Mouse (Mus musculus) liver, embryonic 14.5 days (tissue): ENCODE results near the gene Scn8a. TPM values are rescaled to one million over a fixed set of nuclear protein-coding genes. Genes with fewer than 3 reads are reported as not detected.

Source experiments
- ATAC-seq: fragments of 200-750 bp; cut with Nextera tagmentation; 2 replicates; pipeline ENCODE4 v1.8.0; 2017; ENCODE audit warnings: moderate number of reproducible peaks, mild to moderate bottlenecking, moderate library complexity; ENCODE audit not compliant: insufficient read depth
- DNase-seq, 3 experiments: peaks; one replicate each; pipeline ENCODE4 v3.0.0-alpha.2; 2012 to 2013; ENCODE audit warnings: low read depth in 3 of 3, low spot score in 3 of 3
- H3K27ac ChIP-seq: fragments of 300-500 bp; sonication (generic); 2 replicates; pipeline ENCODE4 v1.5.1; 2014; ENCODE audit warnings: moderate library complexity, mild to moderate bottlenecking, control low read depth, inconsistent platforms
- H3K27me3 ChIP-seq: fragments of 300-500 bp; sonication (generic); 2 replicates; pipeline ENCODE4 v1.6.1; 2014; ENCODE audit warnings: mild to moderate bottlenecking, low read length, moderate library complexity; ENCODE audit not compliant: control insufficient read depth, insufficient read depth
- H3K36me3 ChIP-seq: fragments of 300-500 bp; sonication (generic); replicated peaks from 2 replicates; pipeline ENCODE4 v1.6.1; 2014; ENCODE audit warnings: low read depth; ENCODE audit not compliant: control insufficient read depth, insufficient read depth
- H3K4me1 ChIP-seq, 2 experiments: fragments of 200-500 bp in 1 of 2; fragments of 300-500 bp in 1 of 2; sonication (generic) in 1 of 2; replicated peaks; 2 replicates each; pipeline ENCODE4 v1.6.1; 2012 to 2014; ENCODE audit warnings: antibody characterized with exemption in 1 of 2, inconsistent platforms in 1 of 2, low read length in 1 of 2; ENCODE audit not compliant: control insufficient read depth in 2 of 2, insufficient read depth in 2 of 2
- H3K4me2 ChIP-seq: fragments of 300-500 bp; sonication (generic); 2 replicates; pipeline ENCODE4 v1.6.1; 2014; ENCODE audit warnings: low read depth, mild to moderate bottlenecking, control low read depth, moderate library complexity
- H3K4me3 ChIP-seq, 2 experiments: fragments of 200-500 bp in 1 of 2; fragments of 300-500 bp in 1 of 2; sonication (generic) in 1 of 2; 2 replicates each; pipeline ENCODE4 v1.5.1; 2012 to 2014; ENCODE audit warnings: low read depth in 2 of 2, low read length in 2 of 2, mild to moderate bottlenecking in 2 of 2, control low read depth in 1 of 2, inconsistent platforms in 1 of 2, moderate library complexity in 1 of 2; ENCODE audit not compliant: insufficient read depth in 1 of 2
- H3K9ac ChIP-seq: fragments of 300-500 bp; sonication (generic); replicated peaks from 2 replicates; pipeline ENCODE4 v1.6.1; 2014; ENCODE audit warnings: mild to moderate bottlenecking, control low read depth, moderate library complexity
- H3K9me3 ChIP-seq: fragments of 300-500 bp; sonication (generic); 2 replicates; pipeline ENCODE4 v1.6.1; 2016; ENCODE audit warnings: low read length, mixed read lengths; ENCODE audit not compliant: control insufficient read depth
- CTCF ChIP-seq: IDR thresholded peaks from 2 replicates; pipeline ENCODE4 v1.5.1; 2016; ENCODE audit warnings: antibody characterized with exemption, low read depth, control low read depth
- EP300 ChIP-seq: IDR thresholded peaks from 2 replicates; pipeline ENCODE4 v1.6.1; 2016; ENCODE audit warnings: antibody characterized with exemption, low read depth
- WGBS: fragments of 180-500 bp; shearing (Covaris S2); extraction: QIAGEN DNeasy Blood & Tissue Kit; methylation state at CpG from one replicate; pipeline ENCODE4 v1.1.7; 2014; ENCODE audit not compliant: insufficient replicate concordance; 5-methylcytosine and 5-hydroxymethylcytosine counted together
- polyA plus RNA-seq, 2 experiments: library from polyadenylated mRNA; depleted of rRNA in 1 of 2; stranded (reverse) in 1 of 2; unstranded in 1 of 2; fragments of >200 nt; fragmentation: Nextera tagmentation in 1 of 2; extraction: Ambion mirVana in 1 of 2; gene quantifications; 2 replicates each; pipeline versions ENCODE4 v1.2.1 to v1.2.3; 2012 to 2014

The Scn8a gene
- polyA plus RNA-seq, 2 experiments = 0.13 to 0.41 TPM

DNA sequence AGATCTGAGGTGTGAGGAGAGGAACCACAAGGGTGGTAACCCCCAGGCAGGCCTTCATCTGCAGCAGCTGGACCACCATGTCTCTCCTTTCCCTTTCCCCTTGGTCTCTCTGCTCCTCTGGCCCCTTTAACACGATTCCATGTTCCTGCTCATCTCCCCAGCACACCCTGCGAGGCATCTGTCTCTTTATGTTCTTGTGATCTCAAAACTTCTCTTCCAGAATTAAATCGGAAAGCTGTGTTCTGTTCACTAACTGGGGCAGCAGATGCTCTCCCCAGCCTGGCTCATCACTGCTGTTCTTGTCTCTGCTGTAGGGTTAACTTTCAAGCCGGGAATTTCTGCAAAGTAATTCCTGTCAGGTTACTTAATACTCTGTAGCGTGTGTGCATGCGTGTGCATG lies 91.3 kb downstream of the Scn8a start:
- no peak for DNase-seq
- TF ChIP-seq EP300 = no peak
- TF ChIP-seq CTCF = no peak
- no peak overlapping the region for H3K27ac ChIP-seq
- H3K36me3 ChIP-seq = no peaks in the 10 kb centered on the region
- WGBS = 71% methylated on average over 6 of the region's 6 CpGs
- H3K4me3 ChIP-seq = no peak overlapping the region
- H3K27me3 ChIP-seq = no peaks in the 10 kb centered on the region
- no peak overlapping the region for H3K9ac ChIP-seq
- H3K4me2 ChIP-seq = no peak overlapping the region
- no peak for ATAC-seq
- no peaks in the 10 kb centered on the region for H3K4me1 ChIP-seq
- H3K9me3 ChIP-seq = no peaks in the 10 kb centered on the region

DNA sequence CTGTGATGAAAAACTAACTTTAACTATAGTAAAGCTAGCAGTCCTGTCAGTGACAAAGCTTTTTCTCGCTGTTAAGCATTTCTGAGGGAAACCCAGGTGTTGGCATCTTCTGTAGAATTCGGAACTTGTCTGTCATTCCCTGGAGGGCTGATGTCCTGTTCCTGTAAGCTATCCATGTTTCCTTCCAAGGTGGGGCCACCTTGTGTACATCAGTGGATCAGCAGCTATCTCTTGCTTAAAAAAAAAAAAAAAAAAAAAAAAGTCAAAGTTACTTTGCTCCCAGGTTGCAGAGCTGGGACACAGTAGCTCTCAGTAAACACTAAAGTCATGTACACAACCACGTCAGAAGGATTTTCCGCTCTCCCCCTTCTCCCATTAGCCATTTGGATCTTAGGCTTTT lies 91.9 kb downstream of the Scn8a start:
- Histone ChIP-seq H3K27ac (no peak overlapping the region), H3K27me3 (no peaks in the 10 kb centered on the region), H3K9me3 (no peaks in the 10 kb centered on the region), H3K4me3 (no peak overlapping the region), H3K36me3 (no peaks in the 10 kb centered on the region), H3K4me1 (no peaks in the 10 kb centered on the region), H3K4me2 (no peak overlapping the region), H3K9ac (no peak overlapping the region)
- DNase-seq (no peak), ATAC-seq (no peak)
- TF ChIP-seq EP300 (no peak), CTCF (no peak)
- 62% methylated on average over 4 of the region's 4 CpGs for WGBS

- DNase-seq = no peak
Observed at GRCm38 (mm10) chr15:100971443-100971842, 101.8 kb downstream of the Scn8a start.

GRCm38 (mm10) chr15:100972795-100973194 lies 103.1 kb downstream of the Scn8a start:
- H3K4me3 ChIP-seq = no peak overlapping the region
- H3K27me3 ChIP-seq = no peaks in the 10 kb centered on the region; the same call in 1 of the 2 replicates
- H3K9ac ChIP-seq = no peak overlapping the region
- WGBS = 28% methylated on average over 11 of the region's 11 CpGs
- H3K4me1 ChIP-seq = no peaks in the 10 kb centered on the region
- no peak overlapping the region for H3K27ac ChIP-seq
- H3K36me3 ChIP-seq = no peaks in the 10 kb centered on the region
- no peaks in the 10 kb centered on the region for H3K9me3 ChIP-seq
- no peak for DNase-seq
- no peak overlapping the region for H3K4me2 ChIP-seq
- ATAC-seq = no peak
- TF ChIP-seq EP300 (no peak), CTCF (no peak)

More at GRCm38 (mm10) chr15:100971443-100971842, 101.8 kb downstream of the Scn8a start:
- no peaks in the 10 kb centered on the region; the same call in 1 of the 2 replicates for H3K27me3 ChIP-seq
- H3K4me3 ChIP-seq = no peak overlapping the region
- 69% methylated on average over 11 of the region's 11 CpGs for WGBS
- H3K9ac ChIP-seq = no peak overlapping the region
- no peak overlapping the region for H3K27ac ChIP-seq
- H3K9me3 ChIP-seq = no peaks in the 10 kb centered on the region
- ATAC-seq = no peak
- TF ChIP-seq CTCF (no peak), EP300 (no peak)
- H3K36me3 ChIP-seq = no peaks in the 10 kb centered on the region
- H3K4me2 ChIP-seq = no peak overlapping the region
- no peaks in the 10 kb centered on the region for H3K4me1 ChIP-seq

DNA sequence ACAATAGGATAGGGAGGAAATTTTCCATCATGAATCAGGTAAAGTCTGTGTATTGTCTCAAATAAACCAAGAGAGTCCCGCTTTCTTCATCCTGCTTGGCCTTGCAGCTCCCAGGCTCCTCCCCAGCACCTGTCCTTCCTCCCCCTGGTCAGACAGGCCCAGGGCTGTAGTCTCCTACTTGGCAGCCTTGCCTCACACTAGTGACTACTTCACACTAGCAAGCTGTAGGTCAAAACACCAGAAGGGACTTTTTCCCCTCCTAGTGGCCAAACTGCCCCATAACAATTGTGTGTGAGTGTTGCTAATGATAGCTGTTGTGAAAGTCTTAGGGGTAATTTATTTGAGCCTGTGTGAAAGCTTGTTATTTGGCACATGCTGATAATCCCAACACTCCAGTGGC lies 105.0 kb downstream of the Scn8a start:
- DNase-seq = no peak
- Histone ChIP-seq H3K4me1 (no peaks in the 10 kb centered on the region), H3K4me3 (no peak overlapping the region), H3K4me2 (no peak overlapping the region), H3K27ac (no peak overlapping the region), H3K9ac (no peak overlapping the region), H3K9me3 (no peaks in the 10 kb centered on the region), H3K27me3 (no peaks in the 10 kb centered on the region), H3K36me3 (no peaks in the 10 kb centered on the region)
- 35% methylated on average over 1 of the region's 1 CpGs for WGBS
- ATAC-seq = no peak
- TF ChIP-seq CTCF (peak; percentile 40), EP300 (no peak)
